Mouse (Mus musculus): Measurements from ENCODE around the gene Klrg2. TPM values are rescaled to one million over a fixed set of nuclear protein-coding genes. Genes with fewer than 3 reads are reported as not detected.
"Not testable (repeated sequence)": the region's sequence is repeated elsewhere in the genome, so short reads cannot be mapped to it uniquely, and the experiment has no call there.

Klrg2 gene
- 0.17 TPM in 2 replicates for polyA plus RNA-seq (2015; fragmentation: Nextera tagmentation; extraction: Ambion mirVana)

DNA sequence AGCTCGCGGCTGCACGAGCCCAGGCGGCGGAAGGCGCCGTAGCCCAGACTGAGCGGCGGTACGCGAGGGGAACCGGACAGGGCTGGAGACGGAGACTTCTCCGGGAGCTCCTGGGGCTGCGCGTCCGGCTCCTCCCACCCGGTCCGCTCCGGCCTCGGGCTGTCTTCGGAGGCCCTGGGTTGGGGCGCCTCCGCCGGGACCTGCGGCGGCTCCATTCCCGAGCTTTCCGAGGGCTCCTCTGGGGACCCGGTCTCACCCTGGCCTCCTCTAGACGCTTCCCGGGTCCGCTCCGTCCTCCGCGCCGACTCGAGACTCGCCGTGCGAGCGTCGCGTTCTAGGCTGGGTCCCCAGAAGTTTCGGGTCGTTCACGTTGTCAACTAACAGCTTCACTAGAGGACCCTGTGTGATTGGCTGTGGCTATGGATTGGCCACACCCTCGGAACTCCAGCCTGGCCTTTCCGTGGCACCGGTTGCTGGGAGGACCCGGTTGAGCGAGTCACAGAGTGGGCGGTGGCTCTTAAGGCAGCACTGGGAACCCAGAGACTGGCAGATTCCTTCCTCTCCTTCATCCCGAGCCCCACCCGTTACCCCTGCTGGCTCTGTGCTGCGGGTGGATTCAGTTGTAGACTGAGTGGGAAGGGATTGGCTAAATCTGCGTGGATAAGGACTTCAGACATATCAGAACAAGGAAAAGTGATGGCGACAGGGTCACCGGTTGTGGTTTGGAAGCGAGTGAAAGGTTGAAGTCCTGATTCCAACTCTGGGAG lies at the start of gene Klrg2:
Gene Klrg2, minus strand, starts transcription at position 391 of the 767 bp plus-strand sequence.
- DNase-seq (ENCODE audit: low spot score), result peak; percentile 7

GRCm38 (mm10) chr6:38682532-38682931 lies 45.5 kb upstream of the Klrg2 start:
- no peak for DNase-seq (ENCODE audit: low spot score)

DNA sequence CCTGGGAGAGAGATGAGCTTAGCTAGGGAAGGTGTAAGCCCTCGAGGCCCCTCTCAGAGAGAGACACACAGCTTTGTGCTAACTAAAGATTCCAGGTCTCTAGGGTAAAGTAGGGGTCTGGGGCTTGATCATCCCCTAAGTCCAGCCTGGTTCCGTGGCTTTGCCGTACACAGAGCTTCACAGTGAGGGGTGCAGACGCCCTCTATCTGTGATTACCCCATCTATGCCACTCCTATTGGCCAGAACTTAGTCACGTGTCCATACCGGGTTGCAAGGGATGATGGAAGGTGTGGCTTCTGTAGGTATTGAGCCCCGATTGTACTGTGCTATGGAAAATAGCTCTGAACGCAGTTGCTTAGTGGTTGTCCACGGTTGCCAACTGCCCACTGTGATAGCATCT lies 40.6 kb upstream of the Klrg2 start:
- no peak for DNase-seq (ENCODE audit: low spot score)

GRCm38 (mm10) chr6:38676723-38677122 lies 39.7 kb upstream of the Klrg2 start:
- no peak for DNase-seq (ENCODE audit: low spot score)

DNA sequence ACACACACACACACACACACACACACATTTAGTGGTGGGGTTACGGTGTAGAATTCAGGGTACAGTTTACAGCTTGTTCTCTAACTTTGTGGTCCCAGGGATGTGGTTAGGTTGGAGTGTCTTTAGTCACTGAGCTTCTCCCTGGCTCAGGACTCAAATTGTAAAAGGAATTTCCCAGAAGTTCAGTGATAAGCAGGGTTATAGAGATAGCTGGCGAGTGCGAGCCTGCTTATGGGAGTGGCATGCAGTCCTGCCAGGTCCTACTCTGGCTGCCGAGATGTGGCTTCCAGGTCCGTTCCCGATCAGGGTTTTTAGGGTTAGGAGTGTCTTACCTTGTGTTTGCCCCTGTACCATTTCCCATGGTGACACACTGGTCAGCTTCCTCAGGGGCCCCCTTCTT lies 39.2 kb upstream of the Klrg2 start:
- no peak for DNase-seq (ENCODE audit: low spot score)

GRCm38 (mm10) chr6:38672011-38672410 lies 35.0 kb upstream of the Klrg2 start:
- DNase-seq (ENCODE audit: low spot score), result no peak

DNA sequence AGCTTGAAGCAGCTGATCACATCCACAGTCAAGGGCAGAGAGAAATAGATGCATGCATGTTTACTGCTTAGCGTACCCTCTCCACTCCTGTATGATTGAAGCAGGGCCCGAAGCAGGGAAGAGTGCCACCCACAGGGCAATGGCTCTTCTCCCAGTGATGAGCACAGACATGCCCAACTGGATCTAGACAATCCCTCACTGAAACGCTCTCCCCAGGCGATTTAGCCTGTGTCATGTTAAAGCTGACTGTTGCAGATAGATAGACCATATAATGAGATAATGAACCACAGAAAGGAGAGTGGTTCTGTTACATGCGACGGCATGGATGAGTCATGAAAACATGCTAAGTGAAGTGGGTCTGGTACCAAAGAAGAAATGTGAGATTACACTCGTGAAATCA lies 34.2 kb upstream of the Klrg2 start:
- no peak for DNase-seq (ENCODE audit: low spot score)

DNA sequence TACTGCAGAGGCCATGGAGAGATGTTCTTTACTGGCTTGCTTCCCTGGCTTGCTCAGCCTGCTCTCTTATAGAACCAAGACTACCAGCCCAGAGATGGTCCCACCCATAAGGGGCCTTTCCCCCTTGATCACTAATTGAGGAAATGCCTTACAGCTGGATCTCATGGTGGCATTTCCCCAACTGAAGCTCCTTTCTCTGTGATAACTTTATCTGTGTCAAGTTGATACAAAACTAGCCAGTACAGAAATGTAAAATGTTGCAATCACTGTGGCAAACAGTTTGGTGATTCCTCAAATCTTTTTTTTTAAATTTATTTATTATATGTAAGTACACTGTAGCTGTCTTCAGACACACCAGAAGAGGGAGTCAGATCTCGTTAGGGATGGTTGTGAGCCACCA lies 33.4 kb upstream of the Klrg2 start:
- DNase-seq (ENCODE audit: low spot score), result not testable (repeated sequence)

DNA sequence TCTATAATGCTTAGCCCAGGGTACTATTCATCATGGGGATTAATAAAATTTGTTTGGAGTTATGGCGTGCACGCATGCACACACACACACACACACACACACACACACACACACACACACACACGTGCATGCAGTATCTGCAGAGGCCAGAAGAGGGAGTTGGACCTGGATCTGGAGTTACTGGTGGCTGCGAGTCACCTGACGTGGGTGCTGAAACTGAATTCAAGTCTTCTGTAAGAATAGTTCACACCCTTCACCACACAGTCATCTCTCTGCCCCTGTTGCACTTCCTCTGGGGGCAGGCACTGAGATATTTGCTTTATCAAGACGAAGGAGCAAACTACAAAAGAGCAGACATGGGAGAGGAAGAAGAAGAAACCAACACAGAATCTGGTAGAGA lies 32.5 kb upstream of the Klrg2 start:
- peak; percentile 14 for DNase-seq (ENCODE audit: low spot score)

DNA sequence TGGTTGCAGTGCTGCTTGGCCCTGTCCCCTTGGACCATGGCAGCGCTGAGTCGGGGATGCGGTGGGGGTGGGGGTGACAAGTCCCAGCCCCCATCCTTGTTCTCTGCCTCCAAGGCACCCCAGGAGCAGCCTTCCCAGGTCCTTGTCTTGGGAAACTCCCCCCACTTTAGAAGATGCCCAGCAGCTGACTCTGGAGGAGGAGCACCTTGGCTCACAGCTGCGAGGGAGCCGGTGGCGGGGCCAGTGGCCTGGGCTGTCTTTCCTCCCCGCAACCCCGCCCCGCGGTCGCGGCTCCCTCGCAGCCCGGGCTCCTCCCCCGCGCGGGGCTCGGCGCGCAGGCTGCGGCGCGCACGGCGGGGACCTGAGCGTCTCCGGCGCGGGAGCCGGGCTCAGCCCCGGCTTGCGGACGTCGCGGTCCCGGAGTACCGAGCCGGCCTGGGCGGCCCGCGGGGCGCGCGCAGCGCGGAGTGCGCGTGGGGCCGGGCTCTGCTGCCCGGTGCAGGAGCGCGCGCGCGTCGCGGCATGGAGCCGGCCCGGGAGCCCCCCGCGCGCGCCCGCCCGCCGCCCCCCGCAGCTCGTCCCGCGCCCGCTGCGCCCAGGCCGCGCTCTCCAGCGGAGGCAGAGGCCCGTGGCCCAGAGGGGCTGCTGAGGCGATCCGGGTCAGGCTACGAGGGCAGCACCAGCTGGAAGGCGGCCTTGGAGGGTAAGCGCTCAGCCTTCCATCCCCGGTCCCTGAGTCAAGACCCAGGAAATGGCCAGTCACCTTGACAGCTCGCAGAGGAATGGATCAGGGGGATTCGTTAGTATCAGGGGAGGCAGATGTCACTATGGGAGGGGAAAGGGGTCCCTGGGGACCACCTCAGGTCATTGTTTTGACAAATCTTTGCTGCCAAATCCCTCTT lies 25.9 kb upstream of the Klrg2 start, which contains the start of gene Clec2l:
Gene Clec2l, plus strand, starts transcription at position 356 of the 902 bp plus-strand sequence.
- no peak for DNase-seq (ENCODE audit: low spot score)

- DNase-seq (ENCODE audit: low spot score), result no peak
Measured at GRCm38 (mm10) chr6:38661626-38662025, 24.6 kb upstream of the Klrg2 start.

DNA sequence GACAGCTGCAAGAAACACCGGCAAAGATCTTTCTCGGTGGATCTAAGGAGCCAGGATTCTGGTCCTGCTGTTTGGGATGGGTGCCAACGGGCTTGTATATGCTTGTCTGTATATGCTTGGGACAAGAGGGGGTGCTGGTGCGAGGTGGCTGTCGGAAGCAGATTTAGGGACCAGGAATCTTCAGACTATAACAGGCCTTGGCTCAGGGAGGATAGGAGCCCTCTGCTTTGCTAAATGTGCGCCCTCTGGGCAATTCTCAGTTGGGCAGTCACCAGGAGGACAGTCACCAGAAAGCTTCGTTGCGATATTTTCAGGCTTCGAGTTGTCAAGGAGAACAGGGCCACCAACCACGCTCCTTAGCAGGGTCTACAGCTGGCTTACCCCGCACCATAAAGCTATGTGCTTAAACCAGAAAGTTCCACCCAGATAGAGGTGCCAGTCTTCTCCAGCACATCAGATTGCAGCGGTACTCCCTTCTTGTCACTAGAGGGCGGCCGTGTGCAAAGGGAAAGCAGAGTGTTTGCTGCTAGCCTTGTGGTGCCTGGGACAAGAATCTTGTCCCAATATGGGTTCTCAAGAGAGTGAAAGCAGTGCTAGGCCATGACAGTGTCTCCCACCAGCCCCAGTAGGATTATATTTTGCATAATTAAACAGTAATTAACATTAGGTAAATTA lies 13.4 kb upstream of the Klrg2 start:
- peak; percentile 67 for DNase-seq (ENCODE audit: low spot score)

DNA sequence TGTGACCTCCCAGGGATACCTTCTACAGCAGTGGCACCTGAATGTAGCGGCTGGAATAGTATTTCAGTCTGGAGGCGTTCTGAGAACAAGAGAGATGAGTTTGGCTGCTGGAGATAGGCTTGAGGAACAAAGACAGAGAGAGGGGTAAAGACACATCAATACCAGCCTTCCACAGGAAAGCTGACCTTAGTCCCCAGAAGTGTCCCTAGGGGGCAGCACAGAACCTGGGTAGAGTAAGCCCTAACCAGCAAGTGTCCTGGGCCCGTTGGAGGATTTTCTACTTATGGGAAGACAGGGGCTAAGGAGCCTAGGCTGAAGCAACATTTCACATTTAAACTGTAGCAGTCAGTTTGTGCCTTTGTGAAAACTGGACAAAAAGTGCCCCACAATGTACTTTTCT lies 12.5 kb upstream of the Klrg2 start:
- DNase-seq (ENCODE audit: low spot score), result peak; percentile 38

- no peak for DNase-seq (ENCODE audit: low spot score)
Measured at GRCm38 (mm10) chr6:38643039-38643438, 6.0 kb upstream of the Klrg2 start.

DNA sequence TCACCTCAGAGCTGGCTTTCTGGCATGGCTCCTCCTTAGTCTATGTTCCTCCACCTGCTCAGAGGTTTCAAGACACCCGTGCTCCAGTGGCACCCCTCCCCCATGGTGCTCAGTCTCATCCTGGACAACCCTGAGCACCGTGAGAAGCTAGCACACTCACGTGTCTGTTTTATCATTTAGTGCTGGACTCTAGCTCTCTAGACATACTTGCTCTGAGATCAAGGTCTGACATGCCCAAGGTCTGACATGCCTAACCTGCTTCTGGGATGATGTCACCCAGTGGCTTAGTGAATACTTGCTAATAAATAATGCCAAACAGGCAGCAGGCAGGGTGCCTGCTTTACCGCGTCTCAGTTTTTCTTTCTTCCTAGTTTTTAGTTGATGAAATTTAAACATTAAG lies 5.6 kb upstream of the Klrg2 start:
- DNase-seq (ENCODE audit: low spot score), result no peak

GRCm38 (mm10) chr6:38641645-38642044 lies 4.6 kb upstream of the Klrg2 start:
- DNase-seq (ENCODE audit: low spot score), result no peak

GRCm38 (mm10) chr6:38641228-38641627 lies 4.2 kb upstream of the Klrg2 start:
- DNase-seq (ENCODE audit: low spot score), result no peak

GRCm38 (mm10) chr6:38640401-38640800 lies 3.4 kb upstream of the Klrg2 start:
- DNase-seq (ENCODE audit: low spot score), result no peak

- no peak for DNase-seq (ENCODE audit: low spot score)
Measured at GRCm38 (mm10) chr6:38635941-38636851, 846 bp downstream of the Klrg2 start.

DNA sequence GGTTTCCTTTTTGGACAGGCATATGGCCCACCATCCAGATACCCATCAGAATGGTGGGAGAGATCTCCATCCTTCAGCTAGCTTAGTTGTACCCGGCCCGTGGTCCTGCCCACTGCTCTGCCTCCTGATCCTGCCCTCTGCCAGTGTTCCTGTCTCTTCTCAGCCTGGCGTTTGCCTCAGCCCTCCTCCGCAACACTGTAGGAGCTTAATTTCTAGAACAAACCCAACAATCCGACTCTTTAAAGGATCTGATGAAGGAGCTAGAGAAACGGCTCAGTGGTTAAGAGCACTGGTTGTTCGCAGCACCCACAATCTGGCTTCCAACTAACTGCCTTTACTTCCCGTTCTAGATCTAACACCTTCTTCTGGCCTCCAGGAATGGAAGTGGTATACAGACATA lies 2.6 kb downstream of the Klrg2 start:
- no peak for DNase-seq (ENCODE audit: low spot score)

GRCm38 (mm10) chr6:38632826-38633225 lies 4.2 kb downstream of the Klrg2 start:
- no peak for DNase-seq (ENCODE audit: low spot score)

Data from thymus, postnatal 0 days (tissue).